Mouse (Mus musculus) lung, postnatal 0 days (tissue): ENCODE data around the gene Psmc5.
"Not testable (repeated sequence)": the region's sequence is repeated elsewhere in the genome, so short reads cannot be mapped to it uniquely, and the experiment has no call there.

Experiments
- CTCF ChIP-seq: IDR thresholded peaks from 2 replicates; pipeline ENCODE4 v1.5.1; 2016; ENCODE audit warnings: antibody characterized with exemption, mild to moderate bottlenecking
- EP300 ChIP-seq: IDR thresholded peaks from 2 replicates; pipeline ENCODE4 v1.6.1; 2016; ENCODE audit warnings: antibody characterized with exemption, mild to moderate bottlenecking, control low read depth

DNA sequence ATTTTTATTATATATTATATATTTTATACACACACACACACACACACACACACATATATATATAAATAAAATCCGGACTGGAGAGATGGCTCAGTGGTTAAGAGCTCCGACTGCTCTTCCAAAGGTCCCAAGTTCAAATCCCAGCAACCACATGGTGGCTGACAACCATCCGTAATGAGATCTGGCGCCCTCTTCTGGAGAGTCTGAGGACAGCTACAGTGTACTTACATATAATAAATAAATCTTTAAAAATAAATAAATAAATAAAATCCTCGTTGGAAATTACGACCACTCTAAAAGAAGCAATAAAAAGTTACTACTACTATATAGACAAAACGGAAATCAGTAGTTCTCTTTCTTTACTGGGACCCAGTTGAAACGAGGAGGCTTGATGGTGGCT is 22.0 kb upstream of the Psmc5 start:
- TF ChIP-seq CTCF, result peak; percentile 42
- not testable (repeated sequence) for TF ChIP-seq EP300
